Mouse (Mus musculus): ENCODE data around the gene Cyb561d2.

The Cyb561d2 gene

GRCm38 (mm10) chr9:107549297-107550074, 7.5 kb upstream of the Cyb561d2 start:
- DNase-seq, result no peak

GRCm38 (mm10) chr9:107548820-107549219, 6.8 kb upstream of the Cyb561d2 start:
- DNase-seq, result no peak

- DNase-seq, result no peak
These were observed 6.0 kb upstream of the Cyb561d2 start for GRCm38 (mm10) chr9:107547957-107548356.

GRCm38 (mm10) chr9:107547026-107547425, 5.0 kb upstream of the Cyb561d2 start, which contains the start of gene Zmynd10:
Gene Zmynd10 (plus strand): TSS chr9:107547298.
- DNase-seq, result peak; percentile 93

GRCm38 (mm10) chr9:107545602-107546001, 3.6 kb upstream of the Cyb561d2 start:
- DNase-seq, result peak; percentile 79

GRCm38 (mm10) chr9:107545199-107545598, 3.2 kb upstream of the Cyb561d2 start:
- DNase-seq, result no peak

GRCm38 (mm10) chr9:107544729-107545128, 2.7 kb upstream of the Cyb561d2 start:
- no peak for DNase-seq

- DNase-seq, result no peak
These were observed 2.3 kb upstream of the Cyb561d2 start for GRCm38 (mm10) chr9:107544196-107544700.

- DNase-seq, result no peak
These were observed 1.3 kb upstream of the Cyb561d2 start for GRCm38 (mm10) chr9:107543299-107543698.

GRCm38 (mm10) chr9:107542721-107543120, 728 bp upstream of the Cyb561d2 start:
- DNase-seq, result no peak

GRCm38 (mm10) chr9:107542352-107542686, 326 bp upstream of the Cyb561d2 start:
- no peak for DNase-seq

GRCm38 (mm10) chr9:107541005-107541404, 988 bp downstream of the Cyb561d2 start:
- DNase-seq, result no peak

- DNase-seq, result no peak
These were observed 1.6 kb downstream of the Cyb561d2 start for GRCm38 (mm10) chr9:107540420-107540819.

- no peak for DNase-seq
These were observed 2.1 kb downstream of the Cyb561d2 start for GRCm38 (mm10) chr9:107539940-107540339.

GRCm38 (mm10) chr9:107538711-107539110, 3.3 kb downstream of the Cyb561d2 start:
- DNase-seq, result no peak

GRCm38 (mm10) chr9:107538231-107538630, 3.8 kb downstream of the Cyb561d2 start:
- DNase-seq, result no peak

- DNase-seq, result peak; percentile 35
These were observed 7.4 kb downstream of the Cyb561d2 start for GRCm38 (mm10) chr9:107534408-107535202.

GRCm38 (mm10) chr9:107533791-107534407, 8.1 kb downstream of the Cyb561d2 start, which contains the start of gene Tmem115:
Gene Tmem115 (plus strand): TSS chr9:107533945.
- DNase-seq, result peak; percentile 92

GRCm38 (mm10) chr9:107526198-107527026, 15.6 kb downstream of the Cyb561d2 start:
- peak; percentile 90 for DNase-seq

- DNase-seq, result no peak
These were observed 19.6 kb downstream of the Cyb561d2 start for GRCm38 (mm10) chr9:107522400-107522711.

GRCm38 (mm10) chr9:107521711-107522399, 20.1 kb downstream of the Cyb561d2 start:
- peak; percentile 72 for DNase-seq

- peak; percentile 78 for DNase-seq
These were observed 20.8 kb downstream of the Cyb561d2 start for GRCm38 (mm10) chr9:107521190-107521589.
